Mouse (Mus musculus): ENCODE results near the gene Gadl1. TPM values are rescaled to one million over a fixed set of nuclear protein-coding genes. Genes with fewer than 3 reads are reported as not detected.
A peak's percentile ranks its signal among the peaks of the same experiment; 100 is the strongest.

The Gadl1 gene
- polyA plus RNA-seq, 1 experiment from 2014 or later = 0.59 TPM

- Histone ChIP-seq H3K27ac (replicated peaks; ENCODE audit: low read depth, low read length) (no peak overlapping the region), H3K4me3 (ENCODE audit: low read depth, low read length) (no peak overlapping the region), H3K4me1 (ENCODE audit: control insufficient read depth, insufficient read depth, low read length) (peaks cover 6% of the 10 kb centered on the region; the same call in 1 of the 2 replicates), H3K9ac (ENCODE audit: low read length) (no peak overlapping the region), H3K27me3 (ENCODE audit: control insufficient read depth, insufficient read depth, low read length) (no peaks in the 10 kb centered on the region), H3K36me3 (ENCODE audit: control insufficient read depth, insufficient read depth, low read length) (no peaks in the 10 kb centered on the region), H3K9me3 (ENCODE audit: control insufficient read depth, low read length) (no peaks in the 10 kb centered on the region), H3K4me2 (ENCODE audit: low read depth, severe bottlenecking) (no peak overlapping the region)
- WGBS = 87% methylated on average over 7 of the region's 7 CpGs
- no peak for DNase-seq (ENCODE audit: low spot score)
- ATAC-seq (ENCODE audit: insufficient number of reproducible peaks, low FRiP score, low TSS enrichment, low read depth) = no peak
Measured at GRCm38 (mm10) chr9:116121472-116121871, 212.2 kb downstream of the Gadl1 start.

GRCm38 (mm10) chr9:116122544-116122943, 213.3 kb downstream of the Gadl1 start:
- ATAC-seq (ENCODE audit: insufficient number of reproducible peaks, low FRiP score, low TSS enrichment, low read depth) = no peak
- H3K27me3 ChIP-seq (ENCODE audit: control insufficient read depth, insufficient read depth, low read length) = no peaks in the 10 kb centered on the region
- 62% methylated on average over 6 of the region's 6 CpGs for WGBS
- H3K27ac ChIP-seq (replicated peaks; ENCODE audit: low read depth, low read length) = 0 out of 2 replicates have a peak overlapping the region, but pooled peaks have one; percentile 42
- peaks cover 6% of the 10 kb centered on the region; the same call in 1 of the 2 replicates for H3K4me1 ChIP-seq (ENCODE audit: control insufficient read depth, insufficient read depth, low read length)
- no peak overlapping the region for H3K9ac ChIP-seq (ENCODE audit: low read length)
- no peaks in the 10 kb centered on the region for H3K36me3 ChIP-seq (ENCODE audit: control insufficient read depth, insufficient read depth, low read length)
- H3K4me3 ChIP-seq (ENCODE audit: low read depth, low read length) = no peak overlapping the region
- DNase-seq (ENCODE audit: low spot score) = peak; percentile 29
- no peaks in the 10 kb centered on the region for H3K9me3 ChIP-seq (ENCODE audit: control insufficient read depth, low read length)
- no peak overlapping the region for H3K4me2 ChIP-seq (ENCODE audit: low read depth, severe bottlenecking)

GRCm38 (mm10) chr9:116122969-116123589, 213.8 kb downstream of the Gadl1 start:
- WGBS = 52% methylated on average over 9 of the region's 9 CpGs
- H3K9ac ChIP-seq (ENCODE audit: low read length) = no peak overlapping the region
- no peak overlapping the region for H3K4me3 ChIP-seq (ENCODE audit: low read depth, low read length)
- peaks cover 6% of the 10 kb centered on the region; the same call in 1 of the 2 replicates for H3K4me1 ChIP-seq (ENCODE audit: control insufficient read depth, insufficient read depth, low read length)
- H3K9me3 ChIP-seq (ENCODE audit: control insufficient read depth, low read length) = no peaks in the 10 kb centered on the region
- no peaks in the 10 kb centered on the region for H3K27me3 ChIP-seq (ENCODE audit: control insufficient read depth, insufficient read depth, low read length)
- ATAC-seq (ENCODE audit: insufficient number of reproducible peaks, low FRiP score, low TSS enrichment, low read depth) (no peak), DNase-seq (ENCODE audit: low spot score) (peak; percentile 35)
- H3K4me2 ChIP-seq (ENCODE audit: low read depth, severe bottlenecking) = no peak overlapping the region
- H3K36me3 ChIP-seq (ENCODE audit: control insufficient read depth, insufficient read depth, low read length) = no peaks in the 10 kb centered on the region
- peak overlapping the region; percentile 42; the same call in 1 of the 2 replicates for H3K27ac ChIP-seq (replicated peaks; ENCODE audit: low read depth, low read length)

Data from limb, embryonic 11.5 days (tissue).